22 mouse cellular contexts compared by ENCODE assay signal in the genomic region with DNA sequence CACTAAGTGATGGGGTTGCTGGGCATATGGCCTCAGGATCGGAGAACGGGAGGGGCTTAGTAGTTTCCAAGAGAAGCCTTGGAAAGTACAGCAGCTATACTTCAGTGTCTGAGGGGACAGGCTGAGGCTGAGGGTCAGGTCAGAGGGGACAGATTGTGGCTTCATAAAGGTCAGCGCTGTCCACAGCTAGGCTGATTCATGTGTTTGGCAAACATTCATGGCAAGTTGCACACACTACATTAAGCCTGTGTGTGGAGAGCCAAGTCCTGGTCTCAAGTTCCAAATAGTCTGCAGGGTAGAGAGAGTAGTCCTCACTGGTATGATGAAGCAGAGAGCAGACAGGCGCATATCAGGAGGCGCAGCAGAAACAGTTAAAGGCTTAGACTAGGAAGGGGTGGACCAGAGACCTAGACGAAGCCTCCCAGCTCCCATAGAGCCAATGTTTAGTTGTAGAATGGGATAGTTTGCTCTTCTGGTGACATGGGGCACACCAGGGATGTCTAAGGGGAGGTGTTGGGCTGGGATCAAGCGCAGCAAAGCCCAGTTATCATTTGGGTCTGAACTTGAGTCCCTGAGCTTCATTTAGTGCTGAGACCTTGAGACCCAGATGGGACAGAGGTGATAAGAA. TPM values are rescaled to one million over a fixed set of nuclear protein-coding genes. Genes with fewer than 3 reads are reported as not detected.
DNase-seq lines count a peak whose midpoint lies in the region; ATAC-seq and TF ChIP-seq lines count a peak whose summit lies in the region.
"Had no signal": no experiment of that assay in that cellular context is flagged by ENCODE, and none has a peak within 500 bp of the region (broad histone marks: within the 10 kb centered on the region; RNA-seq: fewer than 3 reads in every experiment).

No protein-coding gene starts in this region.

- ATAC-seq in kidney, embryonic 14.5 days (ENCODE audit: low FRiP score, low TSS enrichment): no peak
- ATAC-seq: intestine, embryonic 15.5 days had no signal

- no peak overlapping the region for H3K27ac ChIP-seq in kidney, adult 2 months (ENCODE audit: insufficient read depth, low read depth, low read length)
- no peak overlapping the region for H3K27ac ChIP-seq in kidney, embryonic 14.5 days (ENCODE audit: low read depth, low read length)
- H3K27ac ChIP-seq: forebrain, embryonic 10.5 days; hindbrain, embryonic 12.5 days; intestine, embryonic 15.5 days; liver, embryonic 13.5 days; macrophage; stomach, postnatal 0 days had no signal

- no peak for TF ChIP-seq POLR2A in kidney, adult 2 months (IDR thresholded peaks at IDR 0.05; ENCODE audit: low read depth, low read length)
- TF ChIP-seq POLR2A in myocyte (IDR thresholded peaks at IDR 0.05; ENCODE audit: insufficient read length, low read depth): no peak

- DNase-seq in kidney, adult 2 months: peak; percentile 61
- peak; percentile 84 for DNase-seq in adrenal gland, adult 2 months
- peak; percentile 35 for DNase-seq in gastrocnemius, postnatal 10 days
- no peak for DNase-seq in retina, embryonic 14.5 days (ENCODE audit: low spot score)
- DNase-seq in cerebellum, adult 9-10 months: no peak
- DNase-seq: layer of hippocampus, adult 9-11 months; left cerebral cortex, postnatal 4 days; liver, embryonic 13.5 days; midbrain, embryonic 14.5 days; thymus, postnatal 4 days had no signal

- no peak overlapping the region for H3K4me2 ChIP-seq in kidney, embryonic 14.5 days (replicated peaks; ENCODE audit: low read depth, low read length)
- no peak overlapping the region for H3K4me2 ChIP-seq in myocyte (ENCODE audit: low read depth)
- H3K4me2 ChIP-seq: heart, embryonic 12.5 days; hindbrain, embryonic 12.5 days; intestine, embryonic 15.5 days; liver, embryonic 13.5 days had no signal

- WGBS in kidney, adult 2 months: 83% methylated on average over 7 of the region's 7 CpGs
- WGBS in kidney, embryonic 14.5 days: 84% methylated on average over 7 of the region's 7 CpGs

- 0 out of 2 replicates have a peak, but pooled peaks cover 6% of the 10 kb centered on the region for H3K4me1 ChIP-seq in kidney, adult 2 months (ENCODE audit: control insufficient read depth, insufficient read depth, low read length)
- no peaks in the 10 kb centered on the region for H3K4me1 ChIP-seq in kidney, embryonic 14.5 days (ENCODE audit: control insufficient read depth, insufficient read depth, low read length)
- H3K4me1 ChIP-seq: forebrain, embryonic 10.5 days; hindbrain, embryonic 12.5 days; liver, embryonic 13.5 days had no signal

- no peaks in the 10 kb centered on the region for H3K36me3 ChIP-seq in kidney, adult 2 months (ENCODE audit: control insufficient read depth, insufficient read depth, low read length)
- H3K36me3 ChIP-seq in kidney, embryonic 14.5 days (ENCODE audit: control insufficient read depth, insufficient read depth, low read length): peaks cover 7% of the 10 kb centered on the region
- no peaks in the 10 kb centered on the region for H3K36me3 ChIP-seq in myocyte (ENCODE audit: control insufficient read depth, insufficient read depth)
- H3K36me3 ChIP-seq: liver, embryonic 13.5 days had no signal

- H3K9me3 ChIP-seq in kidney, embryonic 14.5 days (ENCODE audit: control insufficient read depth, low read length): no peaks in the 10 kb centered on the region
- H3K9me3 ChIP-seq: forebrain, embryonic 10.5 days; heart, embryonic 12.5 days; hindbrain, embryonic 12.5 days; intestine, embryonic 15.5 days; liver, embryonic 13.5 days had no signal

- H3K79me2 ChIP-seq in myocyte (ENCODE audit: control insufficient read depth, insufficient read depth): no peaks in the 10 kb centered on the region

- H3K9ac ChIP-seq in kidney, embryonic 14.5 days (ENCODE audit: low read depth, low read length): no peak overlapping the region
- H3K9ac ChIP-seq: heart, embryonic 12.5 days; hindbrain, embryonic 12.5 days; intestine, embryonic 15.5 days; liver, embryonic 13.5 days had no signal

- no peaks in the 10 kb centered on the region for H3K27me3 ChIP-seq in kidney, adult 2 months (replicated peaks; ENCODE audit: control insufficient read depth, insufficient read depth, low read length)
- no peaks in the 10 kb centered on the region for H3K27me3 ChIP-seq in kidney, embryonic 14.5 days (ENCODE audit: control insufficient read depth, insufficient read depth, low read length)
- peaks cover 42% of the 10 kb centered on the region for H3K27me3 ChIP-seq in myocyte (ENCODE audit: control insufficient read depth, insufficient read depth, insufficient read length)
- H3K27me3 ChIP-seq: heart, embryonic 12.5 days; hindbrain, embryonic 12.5 days; intestine, embryonic 15.5 days; liver, embryonic 13.5 days had no signal

- H3ac ChIP-seq in myocyte (ENCODE audit: control insufficient read depth, insufficient read length): no peak overlapping the region

- H3K4me3 ChIP-seq in kidney, adult 2 months (ENCODE audit: insufficient read depth, low read depth, low read length): no peak overlapping the region
- H3K4me3 ChIP-seq in kidney, embryonic 14.5 days (ENCODE audit: low read length): no peak overlapping the region
- no peak overlapping the region for H3K4me3 ChIP-seq in myocyte
- H3K4me3 ChIP-seq: forebrain, embryonic 10.5 days; heart, embryonic 12.5 days; hindbrain, embryonic 12.5 days; intestine, embryonic 15.5 days; liver, embryonic 13.5 days had no signal

- no peak for TF ChIP-seq CTCF in kidney, adult 2 months (conservative IDR thresholded peaks at IDR 0.05; ENCODE audit: insufficient read depth, insufficient read length, low read depth, low read length)

TF ChIP-seq in myocyte, 11 proteins besides CTCF, POLR2A, EP300 and RAD21:
- TF ChIP-seq TCF12 (IDR thresholded peaks at IDR 0.05; ENCODE audit: insufficient read depth, poor library complexity, severe bottlenecking) (no peak), MAX (IDR thresholded peaks at IDR 0.05; ENCODE audit: low read depth) (no peak), CEBPB (IDR thresholded peaks at IDR 0.05; ENCODE audit: insufficient read depth, poor library complexity, severe bottlenecking) (no peak), USF1 (IDR thresholded peaks at IDR 0.05; ENCODE audit: low read depth) (no peak), POLR2AphosphoS2 (IDR thresholded peaks at IDR 0.05; ENCODE audit: insufficient read length, low read depth) (no peak), TCF3 (IDR thresholded peaks at IDR 0.05; ENCODE audit: insufficient read length, low read depth) (peak; percentile 15), MYOG (IDR thresholded peaks at IDR 0.05; ENCODE audit: control insufficient read depth in 1 of 3, insufficient read depth in 1 of 3, insufficient read length in 2 of 3, low read depth in 2 of 3) (peak in 2 of 3 experiments; percentile 38 to 55), MYOD1 (IDR thresholded peaks at IDR 0.05; ENCODE audit: control insufficient read depth in 1 of 3, insufficient read length in 2 of 3, low read depth in 2 of 3) (peak in 1 of 3 experiments; percentile 30), SRF (IDR thresholded peaks at IDR 0.05; ENCODE audit: control insufficient read depth, insufficient read length, low read depth) (no peak), REST (IDR thresholded peaks at IDR 0.05; ENCODE audit: insufficient read depth, insufficient read length) (no peak), E2F4 (IDR thresholded peaks at IDR 0.05; ENCODE audit: insufficient read depth) (no peak)

RNA-seq across cellular contexts. Expression of a gene that starts 10.6 kb away (rescaled TPM):
- 0.09 and 0.12 TPM in 2 replicates for polyA plus RNA-seq in kidney, adult 2 months (2012; rRNA removed)
- 2.6 and 3.7 TPM in 2 replicates for polyA plus RNA-seq in kidney, embryonic 14.5 days (2014; fragmentation: Nextera tagmentation; extraction: Ambion mirVana)
- total RNA-seq in adrenal gland, adult 2 months (2021): under 1 TPM; 0.23 to 0.24 TPM
- not detected in 2 replicates for polyA plus RNA-seq in adrenal gland, adult 2 months (2012; rRNA removed)
- total RNA-seq in gastrocnemius, postnatal 10 days (2021): under 1 TPM; 0.18 to 0.26 TPM
- polyA plus RNA-seq in myocyte (2012; fragmentation: generic; extraction: Trizol): 3.4 TPM
- polyA plus RNA-seq: spleen, adult 2 months had no signal

RNA-seq across cellular contexts. Expression of a gene that starts 10.8 kb away (rescaled TPM):
- polyA plus RNA-seq in kidney, adult 2 months (2012; rRNA removed): 8.3 and 8.6 TPM in 2 replicates
- polyA plus RNA-seq in kidney, embryonic 14.5 days (2014; fragmentation: Nextera tagmentation; extraction: Ambion mirVana): 2.6 and 3.2 TPM in 2 replicates
- 1 to 10 TPM; 4.6 to 5.0 TPM for total RNA-seq in adrenal gland, adult 2 months (2021)
- 14.7 and 17.5 TPM in 2 replicates for polyA plus RNA-seq in adrenal gland, adult 2 months (2012; rRNA removed)
- total RNA-seq in gastrocnemius, postnatal 10 days (2021): 10 to 100 TPM in 1 of 2 experiments, 1 to 10 TPM in 1; 9.1 to 10.8 TPM
- polyA plus RNA-seq in myocyte (2012; fragmentation: generic; extraction: Trizol): 1.7 TPM

RNA-seq across cellular contexts. Expression of a gene that starts 21.1 kb away (rescaled TPM):
- polyA plus RNA-seq in kidney, adult 2 months (2012; rRNA removed): not detected in 2 replicates
- not detected in 2 replicates for polyA plus RNA-seq in kidney, embryonic 14.5 days (2014; fragmentation: Nextera tagmentation; extraction: Ambion mirVana)
- total RNA-seq in adrenal gland, adult 2 months (2021): not detected
- polyA plus RNA-seq in adrenal gland, adult 2 months (2012; rRNA removed): not detected in 2 replicates
- not detected for total RNA-seq in gastrocnemius, postnatal 10 days (2021)
- polyA plus RNA-seq in myocyte (2012; fragmentation: generic; extraction: Trizol): not detected
- total RNA-seq: left cerebral cortex, postnatal 4 days; MEL had no signal
- polyA plus RNA-seq: embryonic facial prominence, embryonic 11.5 days; forebrain, embryonic 10.5 days; heart, embryonic 12.5 days; hindbrain, embryonic 12.5 days; intestine, embryonic 15.5 days; liver, embryonic 13.5 days; macrophage; midbrain, embryonic 14.5 days; neural tube, embryonic 11.5 days; spleen, adult 2 months; stomach, postnatal 0 days had no signal

RNA-seq across cellular contexts. Expression of a gene that starts 23.3 kb away (rescaled TPM):
- polyA plus RNA-seq in kidney, adult 2 months (2012; rRNA removed): 374 and 465 TPM in 2 replicates
- 107 and 136 TPM in 2 replicates for polyA plus RNA-seq in kidney, embryonic 14.5 days (2014; fragmentation: Nextera tagmentation; extraction: Ambion mirVana)
- total RNA-seq in adrenal gland, adult 2 months (2021): 10 to 100 TPM; 48.8 to 96.9 TPM
- polyA plus RNA-seq in adrenal gland, adult 2 months (2012; rRNA removed): 78.7 and 106 TPM in 2 replicates
- total RNA-seq in gastrocnemius, postnatal 10 days (2021): 10 to 100 TPM; 51.3 to 57.6 TPM
- polyA plus RNA-seq in myocyte (2012; fragmentation: generic; extraction: Trizol): 99.1 TPM

RNA-seq across cellular contexts. Expression of a gene that starts 26.1 kb away (rescaled TPM):
- polyA plus RNA-seq in kidney, adult 2 months (2012; rRNA removed): 2.2 and 2.4 TPM in 2 replicates
- 0.93 and 1.3 TPM in 2 replicates for polyA plus RNA-seq in kidney, embryonic 14.5 days (2014; fragmentation: Nextera tagmentation; extraction: Ambion mirVana)
- total RNA-seq in adrenal gland, adult 2 months (2021): under 1 TPM; 0.26 to 0.45 TPM
- polyA plus RNA-seq in adrenal gland, adult 2 months (2012; rRNA removed): 1.2 and 2.2 TPM in 2 replicates
- under 1 TPM in 1 of 2 experiments, not detected in 1; 0.38 TPM for total RNA-seq in gastrocnemius, postnatal 10 days (2021)
- 0.02 TPM for polyA plus RNA-seq in myocyte (2012; fragmentation: generic; extraction: Trizol)
- polyA plus RNA-seq: macrophage had no signal

Comparison
In these comparisons a context has a peak if more than half of its experiments do, and no peak if none do; other contexts are left out.
1. DNase-seq: peak in kidney, adult 2 months (single experiment), adrenal gland, adult 2 months (single experiment) and gastrocnemius, postnatal 10 days (single experiment); none in retina, embryonic 14.5 days (single experiment) and cerebellum, adult 9-10 months (single experiment).